Mouse (Mus musculus): ENCODE measurements around the gene Sbf1. TPM values are rescaled to one million over a fixed set of nuclear protein-coding genes. Genes with fewer than 3 reads are reported as not detected.
A peak's percentile ranks its signal among the peaks of the same experiment; 100 is the strongest.

Gene Sbf1
- polyA plus RNA-seq, 1 experiment from 2014 or later = 61.8 TPM

- Histone ChIP-seq H3K36me3 (ENCODE audit: control insufficient read depth, insufficient read depth, low read length) (no peaks in the 10 kb centered on the region), H3K4me2 (ENCODE audit: low read length) (peak overlapping the region; percentile 72), H3K4me1 (ENCODE audit: control insufficient read depth, insufficient read depth, low read length) (peaks cover 20% of the 10 kb centered on the region), H3K9me3 (replicated peaks; ENCODE audit: control insufficient read depth, low read length) (no peaks in the 10 kb centered on the region), H3K27me3 (replicated peaks; ENCODE audit: control insufficient read depth, insufficient read depth, low read length) (no peaks in the 10 kb centered on the region), H3K4me3 (ENCODE audit: low read depth, low read length) (no peak overlapping the region), H3K27ac (ENCODE audit: low read depth, low read length) (no peak overlapping the region), H3K9ac (ENCODE audit: low read length) (0 out of 2 replicates have a peak overlapping the region, but pooled peaks have one; percentile 17)
- DNase-seq (ENCODE audit: low spot score) = no peak
- WGBS = 87% methylated on average over 4 of the region's 4 CpGs
- ATAC-seq = no peak
These were observed 1.8 kb downstream of the Sbf1 start for GRCm38 (mm10) chr15:89313359-89313758.

GRCm38 (mm10) chr15:89309962-89310498 is 5.1 kb downstream of the Sbf1 start:
- ATAC-seq (no peak), DNase-seq (ENCODE audit: low spot score) (peak; percentile 41)
- Histone ChIP-seq H3K36me3 (ENCODE audit: control insufficient read depth, insufficient read depth, low read length) (peaks cover 28% of the 10 kb centered on the region), H3K4me2 (ENCODE audit: low read length) (no peak overlapping the region), H3K27me3 (replicated peaks; ENCODE audit: control insufficient read depth, insufficient read depth, low read length) (no peaks in the 10 kb centered on the region), H3K9me3 (replicated peaks; ENCODE audit: control insufficient read depth, low read length) (no peaks in the 10 kb centered on the region), H3K4me3 (ENCODE audit: low read depth, low read length) (no peak overlapping the region), H3K9ac (ENCODE audit: low read length) (peak overlapping the region; percentile 26; the same call in 1 of the 2 replicates), H3K27ac (ENCODE audit: low read depth, low read length) (0 out of 2 replicates have a peak overlapping the region, but pooled peaks have one; percentile 15), H3K4me1 (ENCODE audit: control insufficient read depth, insufficient read depth, low read length) (peaks cover 18% of the 10 kb centered on the region)
- 69% methylated on average over 6 of the region's 6 CpGs for WGBS

- WGBS = 89% methylated on average over 7 of the region's 7 CpGs
- H3K9me3 ChIP-seq (replicated peaks; ENCODE audit: control insufficient read depth, low read length) = no peaks in the 10 kb centered on the region
- H3K27ac ChIP-seq (ENCODE audit: low read depth, low read length) = no peak overlapping the region
- H3K9ac ChIP-seq (ENCODE audit: low read length) = no peak overlapping the region
- no peak overlapping the region for H3K4me3 ChIP-seq (ENCODE audit: low read depth, low read length)
- no peak overlapping the region for H3K4me2 ChIP-seq (ENCODE audit: low read length)
- DNase-seq (ENCODE audit: low spot score) (no peak), ATAC-seq (no peak)
- H3K4me1 ChIP-seq (ENCODE audit: control insufficient read depth, insufficient read depth, low read length) = peaks cover 11% of the 10 kb centered on the region
- no peaks in the 10 kb centered on the region for H3K27me3 ChIP-seq (replicated peaks; ENCODE audit: control insufficient read depth, insufficient read depth, low read length)
- peaks cover 43% of the 10 kb centered on the region for H3K36me3 ChIP-seq (ENCODE audit: control insufficient read depth, insufficient read depth, low read length)
These were observed 6.5 kb downstream of the Sbf1 start for GRCm38 (mm10) chr15:89308406-89309139.

- Histone ChIP-seq H3K4me2 (ENCODE audit: low read length) (no peak overlapping the region), H3K9me3 (replicated peaks; ENCODE audit: control insufficient read depth, low read length) (no peaks in the 10 kb centered on the region), H3K4me3 (ENCODE audit: low read depth, low read length) (no peak overlapping the region), H3K36me3 (ENCODE audit: control insufficient read depth, insufficient read depth, low read length) (peaks cover 54% of the 10 kb centered on the region), H3K27me3 (replicated peaks; ENCODE audit: control insufficient read depth, insufficient read depth, low read length) (no peaks in the 10 kb centered on the region), H3K9ac (ENCODE audit: low read length) (no peak overlapping the region), H3K4me1 (ENCODE audit: control insufficient read depth, insufficient read depth, low read length) (no peaks in the 10 kb centered on the region; the same call in 1 of the 2 replicates), H3K27ac (ENCODE audit: low read depth, low read length) (no peak overlapping the region)
- ATAC-seq (no peak), DNase-seq (ENCODE audit: low spot score) (no peak)
- 92% methylated on average over 13 of the region's 13 CpGs for WGBS
These were observed 7.7 kb downstream of the Sbf1 start for GRCm38 (mm10) chr15:89307461-89307860.

- WGBS = 80% methylated on average over 1 of the region's 1 CpGs
- H3K4me1 ChIP-seq (ENCODE audit: control insufficient read depth, insufficient read depth, low read length) = no peaks in the 10 kb centered on the region
- H3K9ac ChIP-seq (ENCODE audit: low read length) = no peak overlapping the region
- H3K36me3 ChIP-seq (ENCODE audit: control insufficient read depth, insufficient read depth, low read length) = peaks cover 69% of the 10 kb centered on the region
- no peaks in the 10 kb centered on the region for H3K27me3 ChIP-seq (replicated peaks; ENCODE audit: control insufficient read depth, insufficient read depth, low read length)
- ATAC-seq (no peak), DNase-seq (ENCODE audit: low spot score) (no peak)
- no peaks in the 10 kb centered on the region for H3K9me3 ChIP-seq (replicated peaks; ENCODE audit: control insufficient read depth, low read length)
- no peak overlapping the region for H3K4me2 ChIP-seq (ENCODE audit: low read length)
- H3K27ac ChIP-seq (ENCODE audit: low read depth, low read length) = no peak overlapping the region
- H3K4me3 ChIP-seq (ENCODE audit: low read depth, low read length) = no peak overlapping the region
These were observed 9.1 kb downstream of the Sbf1 start for GRCm38 (mm10) chr15:89305966-89306365.

GRCm38 (mm10) chr15:89300600-89300999 is 14.5 kb downstream of the Sbf1 start:
- WGBS = 92% methylated on average over 8 of the region's 8 CpGs
- Histone ChIP-seq H3K9ac (ENCODE audit: low read length) (no peak overlapping the region), H3K36me3 (ENCODE audit: control insufficient read depth, insufficient read depth, low read length) (peaks cover 91% of the 10 kb centered on the region), H3K27ac (ENCODE audit: low read depth, low read length) (no peak overlapping the region), H3K27me3 (replicated peaks; ENCODE audit: control insufficient read depth, insufficient read depth, low read length) (no peaks in the 10 kb centered on the region), H3K9me3 (replicated peaks; ENCODE audit: control insufficient read depth, low read length) (no peaks in the 10 kb centered on the region), H3K4me1 (ENCODE audit: control insufficient read depth, insufficient read depth, low read length) (no peaks in the 10 kb centered on the region), H3K4me2 (ENCODE audit: low read length) (no peak overlapping the region), H3K4me3 (ENCODE audit: low read depth, low read length) (no peak overlapping the region)
- ATAC-seq (no peak), DNase-seq (ENCODE audit: low spot score) (no peak)

- H3K27me3 ChIP-seq (replicated peaks; ENCODE audit: control insufficient read depth, insufficient read depth, low read length) = no peaks in the 10 kb centered on the region
- no peak overlapping the region for H3K9ac ChIP-seq (ENCODE audit: low read length)
- H3K4me3 ChIP-seq (ENCODE audit: low read depth, low read length) = no peak overlapping the region
- DNase-seq (ENCODE audit: low spot score) (no peak), ATAC-seq (no peak)
- H3K4me1 ChIP-seq (ENCODE audit: control insufficient read depth, insufficient read depth, low read length) = no peaks in the 10 kb centered on the region
- no peaks in the 10 kb centered on the region for H3K9me3 ChIP-seq (replicated peaks; ENCODE audit: control insufficient read depth, low read length)
- H3K36me3 ChIP-seq (ENCODE audit: control insufficient read depth, insufficient read depth, low read length) = peaks cover 91% of the 10 kb centered on the region
- H3K27ac ChIP-seq (ENCODE audit: low read depth, low read length) = no peak overlapping the region
- H3K4me2 ChIP-seq (ENCODE audit: low read length) = no peak overlapping the region
- WGBS = 94% methylated on average over 13 of the region's 13 CpGs
These were observed 14.9 kb downstream of the Sbf1 start for GRCm38 (mm10) chr15:89300180-89300579.

- 93% methylated on average over 2 of the region's 2 CpGs for WGBS
- Histone ChIP-seq H3K36me3 (ENCODE audit: control insufficient read depth, insufficient read depth, low read length) (peaks cover 91% of the 10 kb centered on the region), H3K4me1 (ENCODE audit: control insufficient read depth, insufficient read depth, low read length) (no peaks in the 10 kb centered on the region), H3K27me3 (replicated peaks; ENCODE audit: control insufficient read depth, insufficient read depth, low read length) (no peaks in the 10 kb centered on the region), H3K4me3 (ENCODE audit: low read depth, low read length) (no peak overlapping the region), H3K27ac (ENCODE audit: low read depth, low read length) (no peak overlapping the region), H3K9ac (ENCODE audit: low read length) (no peak overlapping the region), H3K4me2 (ENCODE audit: low read length) (no peak overlapping the region), H3K9me3 (replicated peaks; ENCODE audit: control insufficient read depth, low read length) (no peaks in the 10 kb centered on the region)
- ATAC-seq (no peak), DNase-seq (ENCODE audit: low spot score) (no peak)
These were observed 17.4 kb downstream of the Sbf1 start for GRCm38 (mm10) chr15:89297695-89298094.

- no peak overlapping the region for H3K4me3 ChIP-seq (ENCODE audit: low read depth, low read length)
- DNase-seq (ENCODE audit: low spot score) = no peak
- 70% methylated on average over 1 of the region's 1 CpGs for WGBS
- no peak overlapping the region for H3K4me2 ChIP-seq (ENCODE audit: low read length)
- H3K27ac ChIP-seq (ENCODE audit: low read depth, low read length) = no peak overlapping the region
- no peaks in the 10 kb centered on the region for H3K9me3 ChIP-seq (replicated peaks; ENCODE audit: control insufficient read depth, low read length)
- no peak for ATAC-seq
- no peaks in the 10 kb centered on the region for H3K4me1 ChIP-seq (ENCODE audit: control insufficient read depth, insufficient read depth, low read length)
- H3K36me3 ChIP-seq (ENCODE audit: control insufficient read depth, insufficient read depth, low read length) = peaks cover 91% of the 10 kb centered on the region
- no peaks in the 10 kb centered on the region for H3K27me3 ChIP-seq (replicated peaks; ENCODE audit: control insufficient read depth, insufficient read depth, low read length)
- H3K9ac ChIP-seq (ENCODE audit: low read length) = no peak overlapping the region
These were observed 18.6 kb downstream of the Sbf1 start for GRCm38 (mm10) chr15:89296465-89296864.

Data from forebrain, embryonic 14.5 days (tissue).